Mouse (Mus musculus) MEL (cell line): ENCODE data around the gene Otop1.

Experiments
- CHD2 ChIP-seq: IDR thresholded peaks from 2 replicates; pipeline ENCODE4 v1.6.1; 2011; ENCODE audit warnings: low read length, improper control_type of control experiment
- CTCF ChIP-seq, 3 experiments: IDR thresholded peaks in 2 of 3; conservative IDR thresholded peaks in 1 of 3; 2 replicates each; pipeline ENCODE4 v1.5.1; 2011 to 2012; ENCODE audit warnings: low read length in 3 of 3, low read depth in 2 of 3, mild to moderate bottlenecking in 2 of 3, improper control_type of control experiment in 1 of 3, inconsistent platforms in 1 of 3, mixed read lengths in 1 of 3, moderate library complexity in 1 of 3; ENCODE audit not compliant: control insufficient read depth in 1 of 3, insufficient read depth in 1 of 3, poor library complexity in 1 of 3, severe bottlenecking in 1 of 3
- GATA1 ChIP-seq: IDR thresholded peaks from 2 replicates; pipeline ENCODE4 v1.6.1; 2011; ENCODE audit warnings: low read depth, low read length, improper control_type of control experiment
- KAT2A ChIP-seq: conservative IDR thresholded peaks from 2 replicates; pipeline ENCODE4 v1.6.1; 2012; ENCODE audit warnings: low read depth, low read length, improper control_type of control experiment, inconsistent platforms
- NRF1 ChIP-seq: IDR thresholded peaks from 2 replicates; pipeline ENCODE4 v1.6.1; 2014; ENCODE audit warnings: low read depth, mild to moderate bottlenecking, inconsistent platforms, low read length, improper control_type of control experiment, moderate library complexity; ENCODE audit not compliant: poor library complexity, insufficient read depth, severe bottlenecking
- POLR2A ChIP-seq, 2 experiments: IDR thresholded peaks; 2 replicates each; pipeline ENCODE4 v1.6.1; 2011 to 2012; ENCODE audit warnings: low read length in 2 of 2, mild to moderate bottlenecking in 2 of 2, control low read depth in 1 of 2, improper control_type of control experiment in 1 of 2, low read depth in 1 of 2, moderate library complexity in 1 of 2; ENCODE audit not compliant: control insufficient read depth in 1 of 2, insufficient read depth in 1 of 2, poor library complexity in 1 of 2
- POLR2AphosphoS2 ChIP-seq: IDR thresholded peaks from 2 replicates; pipeline ENCODE4 v1.6.1; 2011; ENCODE audit warnings: low read length, improper control_type of control experiment
- RCOR1 ChIP-seq: IDR thresholded peaks from 2 replicates; pipeline ENCODE4 v1.6.1; 2012; ENCODE audit warnings: low read depth, mild to moderate bottlenecking, inconsistent platforms, low read length, improper control_type of control experiment
- TAL1 ChIP-seq: IDR thresholded peaks from 2 replicates; pipeline ENCODE4 v1.6.1; 2012; ENCODE audit warnings: mild to moderate bottlenecking, inconsistent platforms, low read length, moderate library complexity, mixed read lengths
- USF1 ChIP-seq: IDR thresholded peaks from 2 replicates; pipeline ENCODE4 v1.6.1; 2014; ENCODE audit warnings: low read depth, mild to moderate bottlenecking, inconsistent platforms, low read length, improper control_type of control experiment, moderate library complexity

GRCm38 (mm10) chr5:38333381-38333780 lies 57.6 kb downstream of the Otop1 start:
- TF ChIP-seq RCOR1 = no peak
- TF ChIP-seq CHD2 = no peak
- no peak for TF ChIP-seq USF1
- no peak for TF ChIP-seq POLR2A (IDR thresholded peaks at IDR 0.05; ENCODE audit: control insufficient read depth in 1 of 2, insufficient read depth in 1 of 2, low read depth in 1 of 2, low read length in 2 of 2, poor library complexity in 1 of 2)
- TF ChIP-seq TAL1 = no peak
- TF ChIP-seq NRF1 = no peak
- no peak for TF ChIP-seq CTCF (IDR thresholded peaks at IDR 0.05 in 2 of 3, conservative IDR thresholded peaks at IDR 0.05 in 1 of 3; ENCODE audit: control insufficient read depth in 1 of 3, insufficient read depth in 1 of 3, low read depth in 2 of 3, low read length in 3 of 3, poor library complexity in 1 of 3, severe bottlenecking in 1 of 3)
- TF ChIP-seq GATA1 = no peak
- TF ChIP-seq POLR2AphosphoS2 = no peak
- no peak for TF ChIP-seq KAT2A
